Mouse (Mus musculus): ENCODE measurements around the gene Ces1h. TPM values are rescaled to one million over a fixed set of nuclear protein-coding genes. Genes with fewer than 3 reads are reported as not detected.

Gene Ces1h
- not detected in 2 replicates for polyA plus RNA-seq (2012; rRNA removed)

DNA sequence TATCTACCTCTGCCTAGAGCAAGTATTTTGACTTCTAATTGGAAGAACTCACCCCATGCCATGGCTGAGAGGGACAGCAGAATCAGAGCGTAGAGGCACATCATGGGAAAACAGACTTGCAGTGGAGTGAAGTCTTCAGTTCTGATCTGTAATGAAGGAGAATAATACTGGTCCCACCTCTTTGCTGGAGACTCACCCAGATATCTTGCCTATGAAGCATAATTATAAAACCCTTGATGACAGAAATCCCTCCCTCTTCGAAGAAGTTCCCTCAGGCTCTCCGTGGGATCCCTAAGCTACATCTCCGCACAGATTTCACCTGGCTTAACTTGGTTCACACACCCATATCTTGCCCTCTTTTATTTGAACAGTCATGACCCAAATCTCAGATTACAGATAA lies at the start of gene Ces1h:
Ces1h (minus strand) TSS at position 101 of the 400 bp plus-strand sequence.

GRCm38 (mm10) chr8:93337207-93337606 lies 42.3 kb downstream of the Ces1h start, which contains the start of gene Ces1g:
Gene Ces1g (minus strand): TSS chr8:93337308.

Other genes starting within 250 kb of the Ces1h start
- 108 and 128 TPM in 2 replicates for gene Ces1c, start 248.4 kb downstream of the Ces1h start, polyA plus RNA-seq (2012; rRNA removed)
- 266 and 455 TPM in 2 replicates for gene Ces1d, start 181.9 kb downstream of the Ces1h start, polyA plus RNA-seq (2012; rRNA removed)
- 5.3 and 12.9 TPM in 2 replicates for gene Ces1e, start 150.1 kb downstream of the Ces1h start, polyA plus RNA-seq (2012; rRNA removed)
- 0.85 and 4.0 TPM in 2 replicates for gene Ces1f, start 100.0 kb downstream of the Ces1h start, polyA plus RNA-seq (2012; rRNA removed)
- 1.9 and 7.0 TPM in 2 replicates for gene Ces1g, start 42.4 kb downstream of the Ces1h start, polyA plus RNA-seq (2012; rRNA removed)
- not detected in 2 replicates for gene Ces5a, start 156.1 kb upstream of the Ces1h start, polyA plus RNA-seq (2012; rRNA removed)

Data from liver, embryonic 18 days (tissue).